Mouse (Mus musculus): ENCODE measurements around the gene Zfp518b. TPM values are rescaled to one million over a fixed set of nuclear protein-coding genes. Genes with fewer than 3 reads are reported as not detected.

Gene Zfp518b
- total and polyA plus RNA-seq, 2 experiments, result 0.51 to 0.65 TPM

GRCm38 (mm10) chr5:38698466-38698865, 13.8 kb upstream of the Zfp518b start:
- no peak for TF ChIP-seq POLR2A (IDR thresholded peaks at IDR 0.05; ENCODE audit: extremely low read depth, insufficient read depth, low read length)
- no peak for TF ChIP-seq CTCF (IDR thresholded peaks at IDR 0.05; ENCODE audit: low read depth, low read length)
- no peak for DNase-seq (ENCODE audit: extremely low read depth, low read depth, low spot score)
- Histone ChIP-seq H3K36me3 (ENCODE audit: control insufficient read depth, insufficient read depth, low read length) (no peaks in the 10 kb centered on the region), H3K4me3 (ENCODE audit: insufficient read depth, low read depth, low read length) (no peak overlapping the region), H3K9ac (ENCODE audit: low read depth, low read length) (no peak overlapping the region), H3K27me3 (ENCODE audit: control insufficient read depth, insufficient read depth, low read length) (no peaks in the 10 kb centered on the region), H3K79me2 (ENCODE audit: control insufficient read depth, insufficient read depth, low read length) (no peaks in the 10 kb centered on the region), H3K4me1 (ENCODE audit: control insufficient read depth, insufficient read depth, low read length) (no peaks in the 10 kb centered on the region), H3K27ac (replicated peaks; ENCODE audit: insufficient read depth, low read depth, low read length) (no peak overlapping the region)
- WGBS, result 79% methylated on average over 5 of the region's 5 CpGs

GRCm38 (mm10) chr5:38698046-38698445, 13.4 kb upstream of the Zfp518b start:
- no peak overlapping the region for H3K9ac ChIP-seq (ENCODE audit: low read depth, low read length)
- H3K27ac ChIP-seq (replicated peaks; ENCODE audit: insufficient read depth, low read depth, low read length), result no peak overlapping the region
- no peaks in the 10 kb centered on the region for H3K27me3 ChIP-seq (ENCODE audit: control insufficient read depth, insufficient read depth, low read length)
- 59% methylated on average over 3 of the region's 3 CpGs for WGBS
- no peaks in the 10 kb centered on the region for H3K4me1 ChIP-seq (ENCODE audit: control insufficient read depth, insufficient read depth, low read length)
- H3K79me2 ChIP-seq (ENCODE audit: control insufficient read depth, insufficient read depth, low read length), result no peaks in the 10 kb centered on the region
- no peaks in the 10 kb centered on the region for H3K36me3 ChIP-seq (ENCODE audit: control insufficient read depth, insufficient read depth, low read length)
- no peak overlapping the region for H3K4me3 ChIP-seq (ENCODE audit: insufficient read depth, low read depth, low read length)
- TF ChIP-seq POLR2A (IDR thresholded peaks at IDR 0.05; ENCODE audit: extremely low read depth, insufficient read depth, low read length), result no peak
- no peak for TF ChIP-seq CTCF (IDR thresholded peaks at IDR 0.05; ENCODE audit: low read depth, low read length)
- DNase-seq (ENCODE audit: extremely low read depth, low read depth, low spot score), result no peak

GRCm38 (mm10) chr5:38696616-38697375, 12.2 kb upstream of the Zfp518b start:
- Histone ChIP-seq H3K9ac (ENCODE audit: low read depth, low read length) (no peak overlapping the region), H3K79me2 (ENCODE audit: control insufficient read depth, insufficient read depth, low read length) (no peaks in the 10 kb centered on the region), H3K27ac (replicated peaks; ENCODE audit: insufficient read depth, low read depth, low read length) (no peak overlapping the region), H3K4me1 (ENCODE audit: control insufficient read depth, insufficient read depth, low read length) (no peaks in the 10 kb centered on the region), H3K4me3 (ENCODE audit: insufficient read depth, low read depth, low read length) (no peak overlapping the region), H3K27me3 (ENCODE audit: control insufficient read depth, insufficient read depth, low read length) (no peaks in the 10 kb centered on the region; the same call in 1 of the 2 replicates), H3K36me3 (ENCODE audit: control insufficient read depth, insufficient read depth, low read length) (no peaks in the 10 kb centered on the region)
- no peak for DNase-seq (ENCODE audit: extremely low read depth, low read depth, low spot score)
- WGBS, result 74% methylated on average over 8 of the region's 8 CpGs
- TF ChIP-seq CTCF (IDR thresholded peaks at IDR 0.05; ENCODE audit: low read depth, low read length) (no peak), POLR2A (IDR thresholded peaks at IDR 0.05; ENCODE audit: extremely low read depth, insufficient read depth, low read length) (no peak)

- no peak overlapping the region for H3K4me3 ChIP-seq (ENCODE audit: insufficient read depth, low read depth, low read length)
- no peaks in the 10 kb centered on the region; the same call in 1 of the 2 replicates for H3K27me3 ChIP-seq (ENCODE audit: control insufficient read depth, insufficient read depth, low read length)
- no peak for DNase-seq (ENCODE audit: extremely low read depth, low read depth, low spot score)
- no peaks in the 10 kb centered on the region for H3K4me1 ChIP-seq (ENCODE audit: control insufficient read depth, insufficient read depth, low read length)
- TF ChIP-seq POLR2A (IDR thresholded peaks at IDR 0.05; ENCODE audit: extremely low read depth, insufficient read depth, low read length) (no peak), CTCF (IDR thresholded peaks at IDR 0.05; ENCODE audit: low read depth, low read length) (no peak)
- no peaks in the 10 kb centered on the region for H3K36me3 ChIP-seq (ENCODE audit: control insufficient read depth, insufficient read depth, low read length)
- WGBS, result 31% methylated on average over 6 of the region's 6 CpGs
- no peak overlapping the region for H3K9ac ChIP-seq (ENCODE audit: low read depth, low read length)
- no peaks in the 10 kb centered on the region for H3K79me2 ChIP-seq (ENCODE audit: control insufficient read depth, insufficient read depth, low read length)
- H3K27ac ChIP-seq (replicated peaks; ENCODE audit: insufficient read depth, low read depth, low read length), result no peak overlapping the region
Measured at GRCm38 (mm10) chr5:38692859-38693258, 8.2 kb upstream of the Zfp518b start.

GRCm38 (mm10) chr5:38689186-38689585, 4.6 kb upstream of the Zfp518b start:
- Histone ChIP-seq H3K4me1 (ENCODE audit: control insufficient read depth, insufficient read depth, low read length) (0 out of 2 replicates have a peak, but pooled peaks cover 2% of the 10 kb centered on the region), H3K27ac (replicated peaks; ENCODE audit: insufficient read depth, low read depth, low read length) (no peak overlapping the region), H3K36me3 (ENCODE audit: control insufficient read depth, insufficient read depth, low read length) (no peaks in the 10 kb centered on the region), H3K4me3 (ENCODE audit: insufficient read depth, low read depth, low read length) (no peak overlapping the region), H3K79me2 (ENCODE audit: control insufficient read depth, insufficient read depth, low read length) (no peaks in the 10 kb centered on the region), H3K27me3 (ENCODE audit: control insufficient read depth, insufficient read depth, low read length) (no peaks in the 10 kb centered on the region; the same call in 1 of the 2 replicates), H3K9ac (ENCODE audit: low read depth, low read length) (no peak overlapping the region)
- TF ChIP-seq CTCF (IDR thresholded peaks at IDR 0.05; ENCODE audit: low read depth, low read length) (no peak), POLR2A (IDR thresholded peaks at IDR 0.05; ENCODE audit: extremely low read depth, insufficient read depth, low read length) (no peak)
- WGBS, result 84% methylated on average over 6 of the region's 6 CpGs
- DNase-seq (ENCODE audit: extremely low read depth, low read depth, low spot score), result no peak

- TF ChIP-seq CTCF (IDR thresholded peaks at IDR 0.05; ENCODE audit: low read depth, low read length), result no peak
- no peak for TF ChIP-seq POLR2A (IDR thresholded peaks at IDR 0.05; ENCODE audit: extremely low read depth, insufficient read depth, low read length)
- no peaks in the 10 kb centered on the region for H3K36me3 ChIP-seq (ENCODE audit: control insufficient read depth, insufficient read depth, low read length)
- 86% methylated on average over 1 of the region's 1 CpGs for WGBS
- H3K27ac ChIP-seq (replicated peaks; ENCODE audit: insufficient read depth, low read depth, low read length), result no peak overlapping the region
- no peaks in the 10 kb centered on the region; the same call in 1 of the 2 replicates for H3K27me3 ChIP-seq (ENCODE audit: control insufficient read depth, insufficient read depth, low read length)
- no peak overlapping the region for H3K4me3 ChIP-seq (ENCODE audit: insufficient read depth, low read depth, low read length)
- no peak for DNase-seq (ENCODE audit: extremely low read depth, low read depth, low spot score)
- no peaks in the 10 kb centered on the region for H3K79me2 ChIP-seq (ENCODE audit: control insufficient read depth, insufficient read depth, low read length)
- no peak overlapping the region for H3K9ac ChIP-seq (ENCODE audit: low read depth, low read length)
- H3K4me1 ChIP-seq (ENCODE audit: control insufficient read depth, insufficient read depth, low read length), result peaks cover 5% of the 10 kb centered on the region; the same call in 1 of the 2 replicates
Measured at GRCm38 (mm10) chr5:38687694-38688093, 3.1 kb upstream of the Zfp518b start.
